Mouse (Mus musculus): ENCODE data around the gene Cyp2t4. TPM values are rescaled to one million over a fixed set of nuclear protein-coding genes. Genes with fewer than 3 reads are reported as not detected.

The Cyp2t4 gene
- total and polyA plus RNA-seq, 3 experiments = 0.28 TPM; not detected in 2

GRCm38 (mm10) chr7:27136410-27136996 lies 17.0 kb upstream of the Cyp2t4 start:
- no peaks in the 10 kb centered on the region for H3K36me3 ChIP-seq (ENCODE audit: control insufficient read depth in 1 of 2, insufficient read depth in 2 of 2, low read length in 2 of 2)
- H3K4me1 ChIP-seq (ENCODE audit: control insufficient read depth in 1 of 2, insufficient read depth in 2 of 2, low read length in 2 of 2) = no peaks in the 10 kb centered on the region
- no peak overlapping the region for H3K27ac ChIP-seq (ENCODE audit: control insufficient read depth, low read depth, low read length)
- no peaks in the 10 kb centered on the region for H3K27me3 ChIP-seq (ENCODE audit: control insufficient read depth in 1 of 2, insufficient read depth in 2 of 2, low read length in 2 of 2)
- H3K79me2 ChIP-seq (ENCODE audit: control insufficient read depth, insufficient read depth, low read length, poor library complexity) = no peaks in the 10 kb centered on the region
- no peak for DNase-seq (ENCODE audit: low read depth, low spot score)
- H3K4me3 ChIP-seq (ENCODE audit: control insufficient read depth in 1 of 2, insufficient read depth in 1 of 2, low read depth in 2 of 2, low read length in 2 of 2) = no peak overlapping the region
- TF ChIP-seq POLR2AphosphoS2 (IDR thresholded peaks at IDR 0.05; ENCODE audit: low read length) (no peak), KAT2A (conservative IDR thresholded peaks at IDR 0.05; ENCODE audit: low read depth, low read length) (no peak), RCOR1 (IDR thresholded peaks at IDR 0.05; ENCODE audit: low read depth, low read length) (no peak), TCF12 (IDR thresholded peaks at IDR 0.05; ENCODE audit: low read depth, low read length) (no peak), USF2 (IDR thresholded peaks at IDR 0.05; ENCODE audit: borderline replicate concordance in 1 of 2, insufficient read depth in 1 of 2, low read depth in 1 of 2, low read length in 2 of 2) (no peak), ETS1 (IDR thresholded peaks at IDR 0.05; ENCODE audit: low read depth, low read length) (no peak), ZMIZ1 (IDR thresholded peaks at IDR 0.05; ENCODE audit: low read depth, low read length) (no peak), POLR2AphosphoS5 (IDR thresholded peaks at IDR 0.05; ENCODE audit: borderline replicate concordance, low read depth, low read length) (no peak), GABPA (IDR thresholded peaks at IDR 0.05; ENCODE audit: low read depth, low read length) (no peak), CHD2 (IDR thresholded peaks at IDR 0.05; ENCODE audit: low read length) (no peak)
- no peaks in the 10 kb centered on the region for H3K9me3 ChIP-seq (replicated peaks; ENCODE audit: insufficient read depth, low read length)
- no peak overlapping the region for H3K9ac ChIP-seq (ENCODE audit: control insufficient read depth, low read depth, low read length, poor library complexity, severe bottlenecking)

- no peaks in the 10 kb centered on the region for H3K36me3 ChIP-seq (ENCODE audit: control insufficient read depth in 1 of 2, insufficient read depth in 2 of 2, low read length in 2 of 2)
- no peaks in the 10 kb centered on the region for H3K4me1 ChIP-seq (ENCODE audit: control insufficient read depth in 1 of 2, insufficient read depth in 2 of 2, low read length in 2 of 2)
- no peak overlapping the region for H3K27ac ChIP-seq (ENCODE audit: control insufficient read depth, low read depth, low read length)
- TF ChIP-seq EP300 (IDR thresholded peaks at IDR 0.05; ENCODE audit: low read depth in 1 of 2, low read length in 2 of 2) (no peak), ZMIZ1 (IDR thresholded peaks at IDR 0.05; ENCODE audit: low read depth, low read length) (no peak), ELF1 (IDR thresholded peaks at IDR 0.05; ENCODE audit: low read depth, low read length) (no peak), POLR2A (IDR thresholded peaks at IDR 0.05; ENCODE audit: control insufficient read depth in 1 of 2, insufficient read depth in 1 of 2, low read depth in 1 of 2, low read length in 2 of 2, poor library complexity in 1 of 2) (no peak), MAX (IDR thresholded peaks at IDR 0.05; ENCODE audit: low read length) (no peak), TBP (IDR thresholded peaks at IDR 0.05; ENCODE audit: low read depth, low read length) (no peak), MAFK (IDR thresholded peaks at IDR 0.05; ENCODE audit: borderline replicate concordance, low read depth, low read length) (no peak), POLR2AphosphoS2 (IDR thresholded peaks at IDR 0.05; ENCODE audit: low read length) (no peak), ZKSCAN1 (IDR thresholded peaks at IDR 0.05; ENCODE audit: low read depth, low read length) (no peak), KAT2A (conservative IDR thresholded peaks at IDR 0.05; ENCODE audit: low read depth, low read length) (no peak), HCFC1 (IDR thresholded peaks at IDR 0.05; ENCODE audit: low read depth, low read length) (no peak), BHLHE40 (IDR thresholded peaks at IDR 0.05; ENCODE audit: borderline replicate concordance, low read depth, low read length) (no peak), GATA1 (IDR thresholded peaks at IDR 0.05; ENCODE audit: low read depth, low read length) (no peak), ETS1 (IDR thresholded peaks at IDR 0.05; ENCODE audit: low read depth, low read length) (no peak), E2F4 (IDR thresholded peaks at IDR 0.05; ENCODE audit: borderline replicate concordance, low read depth, low read length) (no peak), UBTF (IDR thresholded peaks at IDR 0.05; ENCODE audit: borderline replicate concordance, insufficient read depth, low read depth, low read length) (no peak), CHD1 (IDR thresholded peaks at IDR 0.05; ENCODE audit: low read depth, low read length) (no peak)
- no peaks in the 10 kb centered on the region for H3K79me2 ChIP-seq (ENCODE audit: control insufficient read depth, insufficient read depth, low read length, poor library complexity)
- H3K27me3 ChIP-seq (ENCODE audit: control insufficient read depth in 1 of 2, insufficient read depth in 2 of 2, low read length in 2 of 2) = no peaks in the 10 kb centered on the region
- H3K9me3 ChIP-seq (replicated peaks; ENCODE audit: insufficient read depth, low read length) = no peaks in the 10 kb centered on the region
- no peak overlapping the region for H3K4me3 ChIP-seq (ENCODE audit: control insufficient read depth in 1 of 2, insufficient read depth in 1 of 2, low read depth in 2 of 2, low read length in 2 of 2)
- H3K9ac ChIP-seq (ENCODE audit: control insufficient read depth, low read depth, low read length, poor library complexity, severe bottlenecking) = no peak overlapping the region
- DNase-seq (ENCODE audit: low read depth, low spot score) = no peak
Observed at GRCm38 (mm10) chr7:27156005-27156404, 2.5 kb downstream of the Cyp2t4 start.
